Mouse (Mus musculus): Measurements from ENCODE around the gene Cpm. TPM values are rescaled to one million over a fixed set of nuclear protein-coding genes. Genes with fewer than 3 reads are reported as not detected.

Cpm gene
- polyA plus RNA-seq, 1 experiment from 2014 or later: 5.9 TPM

- Histone ChIP-seq H3K9me3 (no peaks in the 10 kb centered on the region), H3K27ac (no peak overlapping the region), H3K4me3 (no peak overlapping the region), H3K4me1 (peaks cover 14% of the 10 kb centered on the region), H3K36me3 (replicated peaks) (no peaks in the 10 kb centered on the region), H3K27me3 (ENCODE audit: poor library complexity, severe bottlenecking) (peaks cover 3% of the 10 kb centered on the region; the same call in 1 of the 2 replicates)
- no peak for DNase-seq (ENCODE audit: extremely low spot score, low spot score)
- 95% methylated on average over 8 of the region's 8 CpGs for WGBS
Observed at GRCm38 (mm10) chr10:117639221-117639599, 9.9 kb downstream of the Cpm start.

- no peak for DNase-seq (ENCODE audit: extremely low spot score, low spot score)
- peaks cover 14% of the 10 kb centered on the region for H3K4me1 ChIP-seq
- H3K27me3 ChIP-seq (ENCODE audit: poor library complexity, severe bottlenecking): peaks cover 3% of the 10 kb centered on the region; the same call in 1 of the 2 replicates
- WGBS: 69% methylated on average over 21 of the region's 21 CpGs
- H3K9me3 ChIP-seq: no peaks in the 10 kb centered on the region
- no peak overlapping the region for H3K27ac ChIP-seq
- no peak overlapping the region for H3K4me3 ChIP-seq
- no peaks in the 10 kb centered on the region for H3K36me3 ChIP-seq (replicated peaks)
Observed at GRCm38 (mm10) chr10:117639899-117640594, 10.7 kb downstream of the Cpm start.

GRCm38 (mm10) chr10:117640595-117641078 is 11.3 kb downstream of the Cpm start:
- Histone ChIP-seq H3K4me1 (peaks cover 14% of the 10 kb centered on the region), H3K4me3 (no peak overlapping the region)
- WGBS: 74% methylated on average over 7 of the region's 7 CpGs

GRCm38 (mm10) chr10:117641400-117642200 is 12.3 kb downstream of the Cpm start:
- 46% methylated on average over 20 of the region's 20 CpGs for WGBS
- no peaks in the 10 kb centered on the region for H3K36me3 ChIP-seq (replicated peaks)
- no peaks in the 10 kb centered on the region for H3K9me3 ChIP-seq
- H3K27me3 ChIP-seq (ENCODE audit: poor library complexity, severe bottlenecking): peaks cover 3% of the 10 kb centered on the region; the same call in 1 of the 2 replicates
- peak overlapping the region; percentile 30 for H3K4me3 ChIP-seq
- peaks cover 14% of the 10 kb centered on the region for H3K4me1 ChIP-seq
- peak; percentile 24 for DNase-seq (ENCODE audit: extremely low spot score, low spot score)
- H3K27ac ChIP-seq: peak overlapping the region; percentile 48

More at GRCm38 (mm10) chr10:117640595-117641078, 11.3 kb downstream of the Cpm start:
- no peaks in the 10 kb centered on the region for H3K36me3 ChIP-seq (replicated peaks)
- peaks cover 3% of the 10 kb centered on the region; the same call in 1 of the 2 replicates for H3K27me3 ChIP-seq (ENCODE audit: poor library complexity, severe bottlenecking)
- H3K27ac ChIP-seq: no peak overlapping the region
- no peaks in the 10 kb centered on the region for H3K9me3 ChIP-seq
- DNase-seq (ENCODE audit: extremely low spot score, low spot score): no peak

GRCm38 (mm10) chr10:117642201-117642450 is 12.8 kb downstream of the Cpm start:
- Histone ChIP-seq H3K4me3 (no peak overlapping the region), H3K36me3 (replicated peaks) (no peaks in the 10 kb centered on the region), H3K9me3 (no peaks in the 10 kb centered on the region), H3K4me1 (peaks cover 15% of the 10 kb centered on the region), H3K27ac (no peak overlapping the region), H3K27me3 (ENCODE audit: poor library complexity, severe bottlenecking) (peaks cover 3% of the 10 kb centered on the region; the same call in 1 of the 2 replicates)
- no peak for DNase-seq (ENCODE audit: extremely low spot score, low spot score)
- WGBS: 88% methylated on average over 9 of the region's 9 CpGs

- DNase-seq (ENCODE audit: extremely low spot score, low spot score): no peak
- no peaks in the 10 kb centered on the region for H3K36me3 ChIP-seq (replicated peaks)
- H3K4me1 ChIP-seq: peaks cover 18% of the 10 kb centered on the region
- H3K9me3 ChIP-seq: no peaks in the 10 kb centered on the region
- H3K4me3 ChIP-seq: no peak overlapping the region
- H3K27me3 ChIP-seq (ENCODE audit: poor library complexity, severe bottlenecking): peaks cover 3% of the 10 kb centered on the region; the same call in 1 of the 2 replicates
- no peak overlapping the region for H3K27ac ChIP-seq
- WGBS: 93% methylated on average over 15 of the region's 15 CpGs
Observed at GRCm38 (mm10) chr10:117642491-117643262, 13.4 kb downstream of the Cpm start.

GRCm38 (mm10) chr10:117643302-117643701 is 14.0 kb downstream of the Cpm start:
- no peak overlapping the region for H3K27ac ChIP-seq
- WGBS: 85% methylated on average over 6 of the region's 6 CpGs
- H3K4me3 ChIP-seq: no peak overlapping the region
- peaks cover 3% of the 10 kb centered on the region; the same call in 1 of the 2 replicates for H3K27me3 ChIP-seq (ENCODE audit: poor library complexity, severe bottlenecking)
- DNase-seq (ENCODE audit: extremely low spot score, low spot score): no peak
- H3K36me3 ChIP-seq (replicated peaks): no peaks in the 10 kb centered on the region
- peaks cover 18% of the 10 kb centered on the region for H3K4me1 ChIP-seq
- H3K9me3 ChIP-seq: no peaks in the 10 kb centered on the region

GRCm38 (mm10) chr10:117643711-117644428 is 14.6 kb downstream of the Cpm start:
- Histone ChIP-seq H3K27ac (no peak overlapping the region), H3K27me3 (ENCODE audit: poor library complexity, severe bottlenecking) (peaks cover 3% of the 10 kb centered on the region; the same call in 1 of the 2 replicates), H3K9me3 (no peaks in the 10 kb centered on the region), H3K36me3 (replicated peaks) (no peaks in the 10 kb centered on the region), H3K4me1 (peaks cover 18% of the 10 kb centered on the region), H3K4me3 (no peak overlapping the region)
- no peak for DNase-seq (ENCODE audit: extremely low spot score, low spot score)
- WGBS: 92% methylated on average over 12 of the region's 12 CpGs

- WGBS: 91% methylated on average over 8 of the region's 8 CpGs
- Histone ChIP-seq H3K9me3 (no peaks in the 10 kb centered on the region), H3K4me3 (no peak overlapping the region)
Observed at GRCm38 (mm10) chr10:117644429-117644748, 15.1 kb downstream of the Cpm start.

GRCm38 (mm10) chr10:117644828-117645227 is 15.5 kb downstream of the Cpm start:
- Histone ChIP-seq H3K4me1 (peaks cover 16% of the 10 kb centered on the region), H3K9me3 (no peaks in the 10 kb centered on the region), H3K27me3 (ENCODE audit: poor library complexity, severe bottlenecking) (peaks cover 3% of the 10 kb centered on the region; the same call in 1 of the 2 replicates), H3K36me3 (replicated peaks) (no peaks in the 10 kb centered on the region), H3K4me3 (no peak overlapping the region), H3K27ac (no peak overlapping the region)
- DNase-seq (ENCODE audit: extremely low spot score, low spot score): no peak
- 92% methylated on average over 11 of the region's 11 CpGs for WGBS

More at GRCm38 (mm10) chr10:117644429-117644748, 15.1 kb downstream of the Cpm start:
- Histone ChIP-seq H3K36me3 (replicated peaks) (no peaks in the 10 kb centered on the region), H3K27me3 (ENCODE audit: poor library complexity, severe bottlenecking) (peaks cover 3% of the 10 kb centered on the region; the same call in 1 of the 2 replicates), H3K27ac (no peak overlapping the region), H3K4me1 (peaks cover 18% of the 10 kb centered on the region)
- no peak for DNase-seq (ENCODE audit: extremely low spot score, low spot score)

GRCm38 (mm10) chr10:117645487-117645964 is 16.2 kb downstream of the Cpm start:
- no peak for DNase-seq (ENCODE audit: extremely low spot score, low spot score)

More at GRCm38 (mm10) chr10:117645487-117645964, 16.2 kb downstream of the Cpm start:
- H3K27me3 ChIP-seq (ENCODE audit: poor library complexity, severe bottlenecking): peaks cover 3% of the 10 kb centered on the region; the same call in 1 of the 2 replicates
- H3K4me3 ChIP-seq: no peak overlapping the region
- H3K36me3 ChIP-seq (replicated peaks): no peaks in the 10 kb centered on the region
- H3K4me1 ChIP-seq: peaks cover 11% of the 10 kb centered on the region
- no peaks in the 10 kb centered on the region for H3K9me3 ChIP-seq
- 81% methylated on average over 7 of the region's 7 CpGs for WGBS
- no peak overlapping the region for H3K27ac ChIP-seq

Measured in forebrain, embryonic 10.5 days (tissue).